Mouse (Mus musculus) lung, postnatal 4 days (tissue): ENCODE measurements around the gene Pigt.

Experiments used
- DNase-seq, 2 experiments: peaks; one replicate each; pipeline ENCODE4 v3.0.0; 2021

The Pigt gene

DNA sequence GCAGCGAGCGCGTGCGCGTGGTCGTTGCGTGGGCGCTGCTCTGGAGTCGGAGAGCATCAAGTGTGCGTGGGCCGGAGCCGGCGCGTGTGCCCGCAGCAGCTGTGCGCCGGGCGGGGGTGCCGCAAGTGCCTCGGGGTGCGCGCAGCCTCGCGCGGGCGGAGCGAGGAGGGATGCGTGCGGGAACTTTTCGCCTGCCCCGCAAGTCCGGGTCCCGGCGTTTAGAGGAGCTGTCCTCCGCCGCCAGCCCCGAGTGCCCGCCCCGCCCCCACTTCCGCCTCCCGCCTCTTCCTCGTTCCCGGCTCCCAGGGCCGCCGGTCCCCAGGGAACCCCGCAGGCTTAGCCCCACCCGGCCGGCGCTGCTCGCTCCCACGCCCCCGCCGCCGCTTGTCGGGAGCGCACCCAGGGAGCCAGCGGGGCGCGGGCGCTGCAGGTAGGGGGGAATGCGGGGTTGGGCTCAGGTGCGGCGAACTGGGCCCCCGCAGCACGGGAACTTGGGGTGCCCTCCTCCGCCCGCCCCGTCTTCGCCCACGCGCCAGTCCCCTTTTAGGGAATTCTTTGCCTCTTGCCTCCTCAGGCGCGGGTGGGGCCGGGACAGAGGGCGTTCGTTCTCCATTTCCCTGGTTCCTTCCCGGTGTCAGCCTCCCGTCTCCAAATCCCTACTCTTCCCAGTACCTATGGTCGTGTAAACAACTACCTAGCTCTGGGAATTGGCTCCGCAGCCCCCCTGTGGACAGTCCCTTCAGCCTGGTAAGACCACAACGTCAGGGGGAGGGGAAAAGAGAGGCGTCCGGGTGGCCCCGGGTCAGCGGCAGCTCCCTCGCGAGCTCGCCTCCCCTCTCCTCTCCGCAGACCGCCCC lies 10.8 kb upstream of the Pigt start:
- DNase-seq = peak; percentile 74 to 78

DNA sequence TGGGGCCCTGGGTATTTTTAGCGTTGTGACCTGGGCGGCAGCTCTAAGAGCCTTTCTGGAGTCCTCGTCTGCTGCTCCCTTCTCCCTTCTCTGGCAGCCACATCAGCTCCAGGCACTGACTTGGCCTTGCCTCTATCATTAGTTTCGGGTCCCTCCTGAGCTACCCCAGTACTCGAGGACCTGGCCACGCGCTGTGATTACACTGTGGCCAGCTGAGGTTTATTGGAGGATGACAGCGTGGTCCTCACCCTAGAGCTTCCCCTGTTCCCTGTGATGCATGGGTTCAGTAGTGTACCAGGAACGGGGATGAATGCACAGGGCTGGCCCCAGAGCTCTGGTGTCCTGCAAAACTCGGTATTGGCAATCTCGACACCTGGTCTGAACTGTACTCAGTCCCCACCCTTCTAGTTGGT lies 10.2 kb upstream of the Pigt start:
- DNase-seq = no peak

DNA sequence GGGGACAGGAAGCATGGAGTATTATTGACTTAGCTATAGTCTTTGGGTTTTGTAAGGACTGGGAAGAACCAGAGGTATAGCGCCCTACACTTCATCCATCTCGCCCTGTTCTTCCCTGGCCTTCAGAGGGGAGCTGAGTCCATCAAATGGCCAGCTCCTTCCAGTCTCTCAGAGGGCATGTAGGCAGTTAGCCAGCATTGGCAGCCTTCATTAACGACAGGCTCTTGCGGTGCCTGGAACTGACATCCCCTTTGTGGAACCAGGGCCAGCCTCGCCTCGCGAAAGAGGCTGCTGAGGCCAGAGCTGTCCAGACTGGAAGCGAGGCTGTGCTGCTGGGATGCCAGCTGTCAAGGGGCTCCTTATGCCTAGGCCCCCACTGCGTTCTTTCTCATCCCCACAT lies 9.5 kb upstream of the Pigt start:
- DNase-seq = no peak

DNA sequence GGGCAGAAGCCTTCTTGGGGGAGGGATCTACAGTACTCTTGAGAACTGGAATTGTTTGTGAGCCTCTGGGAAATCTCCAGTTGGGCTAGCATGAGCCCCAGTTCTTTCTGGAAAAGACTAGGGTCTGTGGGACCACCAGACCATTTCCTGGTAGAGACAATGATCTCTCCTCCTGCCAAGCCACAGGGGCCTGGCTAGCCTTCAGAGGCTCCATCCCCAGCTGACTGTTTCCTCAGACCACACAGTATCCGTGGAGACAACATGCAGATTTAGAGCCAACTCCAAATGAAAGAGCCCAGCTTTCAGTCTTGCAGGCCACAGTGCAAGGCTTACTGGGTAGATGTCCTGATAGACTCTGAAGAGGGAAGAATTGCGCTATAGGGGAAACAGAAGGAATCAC lies 3.2 kb upstream of the Pigt start:
- DNase-seq = no peak

DNA sequence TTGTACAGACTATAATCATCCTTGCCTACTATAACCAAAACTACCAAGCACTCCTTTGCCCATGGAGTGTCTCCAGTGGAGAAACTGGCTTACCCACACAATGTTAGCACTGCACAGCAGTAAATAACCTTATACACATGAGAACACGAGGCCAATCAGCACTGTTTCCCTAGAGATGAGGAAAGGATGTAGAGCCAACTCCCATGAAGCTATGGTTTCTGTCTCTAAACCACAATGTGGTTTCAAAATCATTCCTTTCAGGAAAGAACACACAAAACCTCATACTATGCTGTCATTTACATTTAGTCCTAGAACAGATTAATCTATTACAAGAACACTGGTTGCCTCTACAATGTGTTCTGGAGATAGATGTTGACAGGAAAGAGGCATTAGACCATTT lies 989 bp upstream of the Pigt start:
- no peak for DNase-seq

DNA sequence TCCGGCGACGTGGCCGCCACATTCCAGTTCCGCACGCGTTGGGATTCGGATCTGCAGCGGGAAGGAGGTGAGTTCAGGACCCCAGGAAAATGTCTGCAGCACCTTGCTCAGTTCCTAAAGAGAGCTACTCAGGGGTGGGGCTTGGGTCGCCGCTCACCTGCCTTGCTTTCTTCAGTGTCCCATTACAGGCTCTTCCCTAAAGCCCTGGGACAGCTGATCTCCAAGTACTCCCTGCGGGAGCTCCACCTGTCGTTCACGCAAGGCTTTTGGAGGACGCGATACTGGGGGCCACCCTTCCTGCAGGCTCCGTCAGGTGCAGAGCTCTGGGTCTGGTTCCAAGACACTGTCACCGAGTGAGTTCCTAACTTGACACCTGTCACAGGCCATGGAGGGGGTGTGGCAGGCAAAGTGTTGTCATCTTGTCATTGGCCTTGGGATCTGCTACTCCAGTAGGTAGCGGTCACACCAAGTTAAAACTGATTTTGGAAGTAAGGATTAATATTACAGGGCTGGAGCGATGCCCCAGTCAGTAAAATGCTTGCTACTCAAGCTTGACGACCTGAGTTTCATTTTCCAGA lies 460 bp downstream of the Pigt start:
- DNase-seq = no peak

DNA sequence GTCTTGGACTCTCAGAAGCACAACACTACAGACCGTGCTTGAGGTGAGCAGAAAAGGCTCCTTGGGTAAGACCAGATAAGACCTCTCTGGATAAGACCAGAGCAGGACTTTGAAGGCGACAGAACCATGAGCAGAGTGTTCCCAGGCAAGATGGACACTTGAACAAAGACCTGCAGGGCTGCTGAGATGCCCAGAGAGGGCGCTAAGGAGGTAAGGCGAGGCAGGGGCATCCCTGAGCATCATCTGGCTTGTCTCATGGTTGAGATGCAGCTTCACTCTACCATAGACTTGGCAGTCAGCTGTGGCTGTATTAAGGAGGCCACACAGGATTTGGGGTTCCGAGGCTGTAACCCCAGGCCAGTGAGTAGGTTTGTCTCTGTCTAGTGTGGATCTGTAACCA lies 2.0 kb downstream of the Pigt start:
- no peak for DNase-seq

DNA sequence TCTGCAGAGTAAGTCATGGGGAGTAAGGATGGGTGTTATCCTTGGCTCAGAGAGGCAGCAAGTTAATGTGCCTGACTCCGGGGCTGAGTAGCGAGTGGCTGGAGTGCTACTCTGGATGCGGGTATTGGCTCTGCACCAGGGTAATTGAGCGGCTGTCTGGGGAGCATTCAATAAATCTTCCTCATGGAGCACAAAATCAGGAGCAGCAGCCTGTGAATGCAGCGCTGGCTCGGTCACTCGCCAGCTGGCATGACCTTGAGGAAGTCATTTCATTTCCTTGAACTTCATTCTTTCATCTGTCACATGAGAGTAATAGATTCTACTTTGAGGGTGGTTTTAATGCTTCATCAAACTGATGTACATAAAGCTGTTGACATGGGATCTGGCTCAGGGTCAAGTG lies 3.2 kb downstream of the Pigt start:
- DNase-seq = no peak

DNA sequence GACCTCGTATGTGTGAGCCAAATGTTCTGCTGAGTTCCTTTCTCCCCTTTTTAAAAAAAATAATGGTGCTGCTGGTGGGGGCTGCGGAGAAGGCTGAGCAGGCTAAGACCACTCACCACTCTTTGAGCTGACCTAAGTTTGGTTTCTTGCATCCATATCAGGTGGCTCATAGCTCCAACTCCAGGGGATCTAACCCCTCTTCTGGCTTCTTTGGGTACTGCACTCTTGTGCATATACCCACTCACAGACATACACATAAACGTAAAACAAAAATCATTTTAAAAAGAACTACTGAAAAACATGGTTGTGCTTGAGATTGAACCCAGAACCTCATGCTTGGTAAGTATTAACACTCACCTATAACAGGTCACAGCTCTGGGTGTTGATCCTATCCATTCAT lies 7.6 kb downstream of the Pigt start:
- no peak for DNase-seq

DNA sequence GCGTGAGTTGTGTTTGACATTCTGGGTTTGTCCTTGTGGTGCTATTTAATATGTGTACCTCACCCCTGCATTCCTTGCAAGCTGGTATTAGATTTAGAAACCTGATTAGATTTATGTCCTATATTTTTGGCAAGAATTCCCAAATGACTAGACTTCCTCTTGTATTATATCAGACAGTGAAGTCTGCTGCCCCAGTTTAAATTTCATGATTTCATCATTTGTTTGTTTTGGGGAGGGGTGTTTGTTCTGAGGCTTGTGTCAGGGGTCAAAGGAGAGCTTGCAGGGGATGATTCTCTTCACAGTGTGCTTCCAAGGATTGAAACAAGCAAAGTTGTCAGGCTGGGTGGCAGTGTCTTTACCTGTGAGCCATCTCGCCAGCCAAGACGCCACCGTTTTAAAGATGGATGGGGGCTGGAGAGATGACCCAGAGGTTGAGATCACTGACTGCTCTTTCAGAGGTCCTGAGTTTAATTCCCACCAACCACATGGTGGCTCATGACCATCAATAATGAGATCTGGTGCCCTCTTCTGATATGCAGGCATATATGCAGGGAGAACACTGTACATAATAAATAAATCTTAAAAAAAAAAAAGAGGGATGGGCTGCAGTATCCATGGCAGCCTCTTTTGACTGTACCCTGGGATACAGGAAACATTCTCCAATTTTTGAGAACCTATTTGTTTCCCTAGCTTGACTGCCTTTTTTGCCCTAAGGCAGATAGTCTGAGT lies 8.5 kb downstream of the Pigt start:
- no peak for DNase-seq

DNA sequence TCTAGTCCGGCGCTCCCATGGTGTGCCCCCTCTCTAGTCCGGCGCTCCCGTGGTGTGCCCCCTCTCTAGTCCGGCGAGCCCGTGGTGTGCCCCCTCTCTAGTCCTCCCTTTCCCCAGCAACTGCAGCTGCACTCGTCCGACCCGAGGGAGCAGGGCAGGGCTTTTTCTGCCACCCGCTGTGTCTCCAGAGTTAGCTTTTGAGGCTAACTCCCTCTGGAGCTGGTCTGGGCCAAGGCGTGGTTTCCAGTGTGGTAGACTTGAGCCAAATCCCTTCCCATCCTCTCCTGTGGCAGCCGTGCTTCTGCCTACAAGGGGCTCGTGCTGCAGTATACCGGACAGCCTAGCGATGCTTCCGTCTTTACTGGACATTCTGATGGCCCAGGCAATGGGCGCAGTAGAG lies 10.5 kb downstream of the Pigt start:
- no peak for DNase-seq

DNA sequence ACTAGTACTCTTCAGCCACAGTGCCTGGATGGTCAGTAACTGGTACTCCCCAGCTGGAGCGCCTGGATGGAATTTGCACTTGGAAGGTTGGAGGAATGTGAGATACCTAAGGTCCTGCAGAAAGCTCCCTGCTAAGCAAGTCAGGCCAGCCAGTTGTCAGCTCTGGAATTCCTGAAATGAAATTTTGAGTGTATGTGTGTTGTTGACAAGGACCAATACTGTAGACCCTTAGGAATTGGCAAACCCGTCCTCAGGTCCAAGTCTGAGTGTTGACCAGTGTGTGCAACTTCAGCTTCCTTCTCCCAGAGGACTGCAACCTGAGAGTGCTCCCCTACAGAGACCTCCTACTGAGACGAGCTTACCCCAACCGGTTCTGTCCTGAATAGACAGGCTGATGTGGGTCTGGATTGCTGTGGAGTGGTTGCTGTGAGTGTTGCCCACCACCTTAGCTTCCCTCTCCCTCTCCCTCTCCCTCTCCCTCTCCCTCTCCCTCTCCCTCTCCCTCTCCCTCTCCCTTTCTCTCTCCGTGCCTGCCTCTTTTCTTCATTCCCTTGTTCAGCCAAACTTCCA lies 13.4 kb downstream of the Pigt start:
- peak; percentile 19 to 67 for DNase-seq

DNA sequence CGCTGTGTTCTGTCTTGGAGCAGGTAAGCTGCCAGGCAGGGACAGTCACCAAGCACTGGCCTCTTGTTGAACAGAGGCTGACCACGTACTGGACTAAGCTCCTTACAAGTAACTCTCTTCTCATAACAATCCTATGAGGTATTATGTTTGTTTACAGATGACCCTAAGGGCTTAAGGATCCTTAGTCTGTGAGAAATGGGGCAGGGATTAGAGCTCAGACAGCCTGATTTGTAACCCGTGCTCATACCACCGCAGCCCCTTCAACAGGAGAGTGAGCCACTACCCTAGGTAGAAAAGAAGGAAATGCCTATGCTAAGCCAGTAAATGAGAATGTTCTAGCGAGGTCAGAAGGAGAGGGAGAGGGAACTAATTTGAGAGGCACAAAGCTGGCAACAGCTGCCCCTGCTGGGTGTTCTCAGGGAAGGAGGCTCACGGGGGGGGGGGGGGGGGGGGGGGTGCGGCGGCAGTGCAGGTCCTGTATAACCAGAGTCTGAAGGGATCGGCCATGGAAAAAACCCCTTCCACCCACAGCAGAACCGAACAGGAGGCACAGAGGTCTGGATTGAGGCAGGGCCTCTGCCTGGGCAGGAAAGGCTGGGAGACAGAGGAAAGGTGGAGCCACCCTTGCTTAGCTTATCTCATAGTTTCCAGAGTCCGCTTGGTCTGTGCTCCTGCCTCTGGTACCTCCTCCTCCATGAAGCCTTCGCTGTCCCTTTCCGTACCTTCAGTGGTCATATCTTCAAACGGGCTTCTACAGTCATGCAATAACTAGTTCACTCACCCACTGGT lies 15.0 kb downstream of the Pigt start:
- DNase-seq = peak; percentile 39 to 53

DNA sequence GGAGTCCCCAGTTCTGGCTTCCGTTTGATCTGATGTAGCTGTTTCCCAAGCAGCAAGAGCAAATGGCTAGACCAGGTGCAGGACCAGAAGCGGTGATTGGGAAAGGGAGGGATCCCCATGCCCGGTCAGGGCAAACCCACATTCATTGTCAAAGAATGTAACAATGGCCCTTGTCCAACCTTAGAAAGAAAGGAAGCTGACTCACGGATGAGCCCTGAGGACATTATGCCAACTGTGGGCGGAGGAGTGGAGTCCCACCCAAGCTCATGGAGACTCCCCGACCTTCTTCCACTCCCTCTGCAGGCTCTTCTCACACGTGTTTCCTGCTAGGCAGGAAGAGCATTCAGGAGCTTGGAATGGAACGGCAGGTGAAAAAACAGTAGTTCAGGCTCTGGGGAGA lies 16.1 kb downstream of the Pigt start:
- peak; percentile 57 to 77 for DNase-seq

DNA sequence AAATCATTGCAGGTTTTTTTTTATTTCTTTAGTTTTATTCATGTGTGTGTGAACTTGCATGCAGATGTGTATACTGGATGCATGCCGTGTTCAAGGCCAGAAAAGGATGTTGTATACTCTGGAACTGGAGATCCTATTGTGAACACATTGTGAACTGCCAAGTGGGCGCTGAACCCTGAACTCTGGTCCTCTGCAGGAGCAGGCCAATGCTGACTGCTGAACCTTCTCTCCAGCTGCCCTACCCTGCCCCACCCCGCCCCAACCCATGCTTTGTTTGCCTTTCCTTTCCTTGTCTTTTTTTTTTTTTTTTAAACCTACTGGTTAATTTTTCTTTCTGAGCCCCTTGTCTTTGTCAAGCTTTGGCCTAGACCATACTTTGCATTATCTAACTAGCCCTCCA lies 17.6 kb downstream of the Pigt start:
- DNase-seq = no peak

DNA sequence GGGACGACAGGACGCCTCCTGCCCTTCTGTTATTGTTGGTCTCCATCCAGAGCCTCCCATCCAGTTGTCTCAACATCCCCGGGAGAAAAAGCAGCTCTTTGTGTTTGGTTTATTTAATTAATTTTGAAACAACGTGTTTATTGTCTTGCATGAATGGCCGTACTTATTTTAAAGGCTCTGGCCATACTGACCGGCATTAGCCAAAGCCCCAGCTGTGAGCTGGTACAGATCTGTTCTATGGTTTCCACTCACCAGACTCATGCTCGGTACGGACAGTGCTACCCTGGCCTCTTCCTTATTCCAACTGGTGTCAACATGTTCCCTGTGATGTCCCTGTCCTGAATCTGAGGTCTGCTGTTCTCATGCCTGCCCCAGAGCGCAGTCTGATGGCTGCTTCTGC lies 18.6 kb downstream of the Pigt start:
- DNase-seq = no peak

DNA sequence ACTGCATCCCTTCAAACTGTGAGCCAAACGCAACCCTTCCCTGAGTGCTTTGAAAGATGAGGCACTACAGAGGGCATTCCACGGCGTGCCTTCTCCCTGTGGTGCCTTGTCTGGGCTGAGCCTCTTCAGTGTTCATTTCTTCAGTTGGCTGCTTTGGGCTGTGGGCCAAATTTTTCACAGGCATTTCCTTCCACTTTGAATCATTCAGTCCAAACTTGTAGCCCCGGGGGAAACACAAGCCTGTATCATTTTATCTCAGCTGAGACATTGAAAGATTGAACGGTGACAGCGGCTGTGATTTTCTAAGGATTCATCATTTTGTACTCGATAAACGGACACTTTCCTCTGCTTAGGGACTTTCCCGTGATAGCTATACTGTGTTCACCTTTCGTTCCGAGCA lies 19.3 kb downstream of the Pigt start:
- no peak for DNase-seq

DNA sequence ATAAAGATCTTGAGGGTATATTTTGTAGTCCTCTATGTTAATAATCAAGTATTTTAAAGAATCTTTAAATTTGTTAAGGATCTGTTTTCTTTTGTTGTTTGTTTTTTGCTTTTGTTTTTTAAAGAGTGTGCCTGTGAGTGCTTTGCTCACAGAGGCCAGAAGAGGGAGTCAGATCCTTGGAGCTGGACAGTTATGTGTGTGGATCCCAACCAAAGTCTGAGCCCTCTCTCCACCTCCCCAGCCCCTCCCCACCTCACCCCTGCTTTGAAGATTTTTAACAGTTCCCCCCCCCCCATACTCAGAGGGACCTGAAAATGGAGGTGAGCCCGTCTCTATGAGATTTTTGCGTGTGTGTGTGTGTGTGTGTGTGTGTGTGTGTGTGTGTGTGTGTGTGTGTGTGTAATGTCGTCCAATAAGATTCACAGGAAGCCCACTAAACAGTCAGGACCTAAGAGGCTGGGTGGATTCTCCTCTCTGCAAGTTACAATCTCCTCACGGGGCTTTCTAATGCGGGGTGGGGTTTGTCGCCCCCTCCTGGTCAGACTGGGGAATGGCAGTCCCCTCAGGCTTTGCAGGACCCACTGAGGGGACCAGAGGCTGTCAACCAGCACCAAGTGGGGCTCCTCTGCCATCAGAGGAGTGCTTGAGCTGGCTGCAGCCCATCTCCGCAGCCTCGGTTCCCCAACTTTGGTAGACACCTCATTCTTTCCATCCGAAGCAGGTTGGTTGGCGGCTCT lies 20.3 kb downstream of the Pigt start:
- peak; percentile 67 to 79 for DNase-seq

DNA sequence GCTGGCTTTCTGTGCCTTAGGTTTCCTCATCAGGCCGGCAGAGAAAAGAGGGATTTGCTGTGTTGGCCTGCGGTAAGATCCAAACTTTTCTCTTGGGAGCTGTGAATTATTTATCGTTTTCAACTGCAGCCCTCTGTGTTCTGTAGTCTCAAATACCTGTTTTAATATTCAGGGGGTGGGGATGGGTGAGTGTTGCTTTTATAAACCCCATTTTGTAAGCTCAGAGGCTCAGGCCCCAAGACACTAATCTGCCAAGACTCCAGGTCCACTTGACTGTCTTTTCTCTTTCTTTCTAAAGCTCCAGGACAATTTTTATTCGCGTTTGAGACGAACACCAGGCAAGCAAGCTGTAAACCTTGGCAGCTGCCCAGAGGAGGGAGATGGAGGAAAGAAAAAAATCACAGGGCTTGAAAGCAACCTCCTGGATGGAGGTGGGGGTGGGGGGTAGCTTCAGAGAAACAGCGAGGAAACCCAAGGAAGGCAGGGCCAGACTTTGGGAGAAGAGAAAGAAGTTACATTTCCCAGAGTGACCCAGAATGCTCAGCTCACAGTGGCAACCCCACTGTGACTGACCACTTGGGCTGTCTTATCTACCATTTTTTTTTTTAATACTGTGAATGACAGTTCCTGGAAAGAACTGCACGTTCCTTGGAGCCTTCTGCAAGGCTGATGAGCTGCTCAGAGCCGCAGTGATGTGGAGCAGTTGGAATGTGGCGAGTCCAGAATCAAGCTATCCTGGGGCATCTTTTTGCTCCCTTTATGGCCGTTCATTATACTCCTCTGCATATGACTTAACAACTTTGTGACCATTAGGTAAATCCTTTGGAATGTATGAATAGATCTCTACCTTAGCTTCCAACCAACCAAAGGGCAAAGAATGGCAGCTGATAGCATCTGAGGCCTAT lies 21.2 kb downstream of the Pigt start:
- no peak for DNase-seq

DNA sequence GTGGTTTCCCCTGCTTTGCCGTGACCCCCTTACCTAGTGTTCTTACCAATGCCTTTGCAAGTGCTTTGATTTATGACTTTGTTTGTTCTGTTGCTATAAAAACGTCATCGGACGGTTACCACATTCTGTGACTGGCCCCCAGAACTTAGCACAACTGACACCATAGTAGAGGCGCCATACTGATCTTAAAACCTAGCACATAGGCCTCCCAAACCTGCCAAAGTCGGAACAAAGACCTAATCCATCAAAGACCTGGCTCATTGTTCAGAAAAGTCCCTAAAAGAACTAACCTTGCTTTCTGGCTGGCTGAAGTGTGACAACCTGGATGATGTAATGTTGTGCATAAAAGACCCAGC lies 21.8 kb downstream of the Pigt start:
- DNase-seq = no peak

DNA sequence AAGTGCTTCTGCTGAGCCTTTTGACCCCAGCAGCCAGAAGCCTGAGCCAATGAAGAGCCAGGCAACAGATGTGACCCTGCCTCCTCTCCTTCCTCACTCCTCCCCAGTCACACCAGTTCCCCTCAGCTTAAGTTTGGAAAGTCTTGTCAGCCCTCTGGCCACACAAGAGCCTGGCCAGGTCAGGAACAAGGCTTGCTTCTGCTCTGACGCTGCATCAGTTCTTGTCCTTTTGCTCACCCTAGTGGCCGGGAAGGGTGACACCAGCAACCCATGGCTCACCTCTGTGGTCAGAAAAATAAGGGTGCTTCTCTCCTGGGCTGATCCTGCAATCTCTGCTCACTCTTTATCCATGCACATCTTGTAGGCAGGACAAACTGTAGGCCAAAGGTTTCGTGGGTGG lies 23.5 kb downstream of the Pigt start:
- DNase-seq = peak; percentile 70 to 77
